Mouse (Mus musculus) MEL (cell line): ENCODE results near the gene Lbp.

ENCODE experiments used
- CHD2 ChIP-seq: IDR thresholded peaks from 2 replicates; pipeline ENCODE4 v1.6.1; 2011; ENCODE audit warnings: low read length, improper control_type of control experiment
- CTCF ChIP-seq, 3 experiments: IDR thresholded peaks in 2 of 3; conservative IDR thresholded peaks in 1 of 3; 2 replicates each; pipeline ENCODE4 v1.5.1; 2011 to 2012; ENCODE audit warnings: low read length in 3 of 3, low read depth in 2 of 3, mild to moderate bottlenecking in 2 of 3, improper control_type of control experiment in 1 of 3, inconsistent platforms in 1 of 3, mixed read lengths in 1 of 3, moderate library complexity in 1 of 3; ENCODE audit not compliant: control insufficient read depth in 1 of 3, insufficient read depth in 1 of 3, poor library complexity in 1 of 3, severe bottlenecking in 1 of 3
- EP300 ChIP-seq, 2 experiments: IDR thresholded peaks; 2 replicates each; pipeline ENCODE4 v1.6.1; 2011; ENCODE audit warnings: improper control_type of control experiment in 2 of 2, low read length in 2 of 2, low read depth in 1 of 2, mild to moderate bottlenecking in 1 of 2
- GATA1 ChIP-seq: IDR thresholded peaks from 2 replicates; pipeline ENCODE4 v1.6.1; 2011; ENCODE audit warnings: low read depth, low read length, improper control_type of control experiment
- MAFK ChIP-seq: IDR thresholded peaks from 2 replicates; pipeline ENCODE4 v1.6.1; 2011; ENCODE audit warnings: low read depth, mild to moderate bottlenecking, low read length, improper control_type of control experiment, borderline replicate concordance
- MYB ChIP-seq: IDR thresholded peaks from 2 replicates; pipeline ENCODE4 v1.6.1; 2011; ENCODE audit warnings: mild to moderate bottlenecking, low read depth, low read length, improper control_type of control experiment
- NRF1 ChIP-seq: IDR thresholded peaks from 2 replicates; pipeline ENCODE4 v1.6.1; 2014; ENCODE audit warnings: low read depth, mild to moderate bottlenecking, inconsistent platforms, low read length, improper control_type of control experiment, moderate library complexity; ENCODE audit not compliant: poor library complexity, insufficient read depth, severe bottlenecking
- POLR2A ChIP-seq, 2 experiments: IDR thresholded peaks; 2 replicates each; pipeline ENCODE4 v1.6.1; 2011 to 2012; ENCODE audit warnings: low read length in 2 of 2, mild to moderate bottlenecking in 2 of 2, control low read depth in 1 of 2, improper control_type of control experiment in 1 of 2, low read depth in 1 of 2, moderate library complexity in 1 of 2; ENCODE audit not compliant: control insufficient read depth in 1 of 2, insufficient read depth in 1 of 2, poor library complexity in 1 of 2
- POLR2AphosphoS2 ChIP-seq: IDR thresholded peaks from 2 replicates; pipeline ENCODE4 v1.6.1; 2011; ENCODE audit warnings: low read length, improper control_type of control experiment
- RCOR1 ChIP-seq: IDR thresholded peaks from 2 replicates; pipeline ENCODE4 v1.6.1; 2012; ENCODE audit warnings: low read depth, mild to moderate bottlenecking, inconsistent platforms, low read length, improper control_type of control experiment
- TCF12 ChIP-seq: IDR thresholded peaks from 2 replicates; pipeline ENCODE4 v1.6.1; 2014; ENCODE audit warnings: low read depth, mild to moderate bottlenecking, inconsistent platforms, low read length, improper control_type of control experiment, moderate library complexity
- USF2 ChIP-seq, 2 experiments: IDR thresholded peaks; 2 replicates each; pipeline ENCODE4 v1.6.1; 2011 to 2012; ENCODE audit warnings: improper control_type of control experiment in 2 of 2, low read length in 2 of 2, borderline replicate concordance in 1 of 2, inconsistent platforms in 1 of 2, low read depth in 1 of 2, mild to moderate bottlenecking in 1 of 2; ENCODE audit not compliant: insufficient read depth in 1 of 2

- no peak for TF ChIP-seq POLR2A (IDR thresholded peaks at IDR 0.05; ENCODE audit: control insufficient read depth in 1 of 2, insufficient read depth in 1 of 2, low read depth in 1 of 2, low read length in 2 of 2, poor library complexity in 1 of 2)
- TF ChIP-seq MAFK: no peak
- no peak for TF ChIP-seq USF2 (IDR thresholded peaks at IDR 0.05; ENCODE audit: borderline replicate concordance in 1 of 2, insufficient read depth in 1 of 2, low read depth in 1 of 2, low read length in 2 of 2)
- TF ChIP-seq CTCF (IDR thresholded peaks at IDR 0.05 in 2 of 3, conservative IDR thresholded peaks at IDR 0.05 in 1 of 3; ENCODE audit: control insufficient read depth in 1 of 3, insufficient read depth in 1 of 3, low read depth in 2 of 3, low read length in 3 of 3, poor library complexity in 1 of 3, severe bottlenecking in 1 of 3): no peak
- no peak for TF ChIP-seq RCOR1
- no peak for TF ChIP-seq GATA1
- TF ChIP-seq NRF1: no peak
- TF ChIP-seq TCF12: no peak
- no peak for TF ChIP-seq CHD2
- TF ChIP-seq POLR2AphosphoS2: no peak
- no peak for TF ChIP-seq EP300 (IDR thresholded peaks at IDR 0.05; ENCODE audit: low read depth in 1 of 2, low read length in 2 of 2)
- no peak for TF ChIP-seq MYB
Measured at GRCm38 (mm10) chr2:158270017-158270416, 36.3 kb upstream of the Lbp start.
